Mouse (Mus musculus) adrenal gland, postnatal 14 days (tissue): ENCODE data around the gene Shroom4. TPM values are rescaled to one million over a fixed set of nuclear protein-coding genes. Genes with fewer than 3 reads are reported as not detected.

ENCODE experiments used
- DNase-seq: peaks from one replicate; pipeline ENCODE4 v3.0.0; 2021; ENCODE audit warnings: mixed read lengths
- total RNA-seq: library from RNA; stranded (reverse); gene quantifications from 2 replicates; pipeline ENCODE4 v1.2.3, GENCODE M21; 2021

Gene Shroom4
- total RNA-seq, 1 experiment from 2014 or later: 20.6 TPM

GRCm38 (mm10) chrX:6495456-6495855 lies 95.8 kb downstream of the Shroom4 start:
- no peak for DNase-seq

GRCm38 (mm10) chrX:6496374-6496773 lies 96.7 kb downstream of the Shroom4 start:
- no peak for DNase-seq

GRCm38 (mm10) chrX:6501850-6502249 lies 102.2 kb downstream of the Shroom4 start:
- peak; percentile 4 for DNase-seq

- no peak for DNase-seq
These were observed 117.6 kb downstream of the Shroom4 start for GRCm38 (mm10) chrX:6517217-6517616.

GRCm38 (mm10) chrX:6518421-6518820 lies 118.8 kb downstream of the Shroom4 start:
- DNase-seq: no peak

- DNase-seq: peak; percentile 26
These were observed 123.3 kb downstream of the Shroom4 start for GRCm38 (mm10) chrX:6522935-6523334.

- DNase-seq: no peak
These were observed 137.0 kb downstream of the Shroom4 start for GRCm38 (mm10) chrX:6536636-6537035.

- no peak for DNase-seq
These were observed 138.0 kb downstream of the Shroom4 start for GRCm38 (mm10) chrX:6537689-6538088.

- DNase-seq: no peak
These were observed 165.4 kb downstream of the Shroom4 start for GRCm38 (mm10) chrX:6565066-6565465.

GRCm38 (mm10) chrX:6574511-6574910 lies 174.9 kb downstream of the Shroom4 start:
- no peak for DNase-seq

- DNase-seq: peak; percentile 18
These were observed 177.3 kb downstream of the Shroom4 start for GRCm38 (mm10) chrX:6577001-6577400.

- DNase-seq: no peak
These were observed 181.0 kb downstream of the Shroom4 start for GRCm38 (mm10) chrX:6580671-6581070.

- no peak for DNase-seq
These were observed 181.5 kb downstream of the Shroom4 start for GRCm38 (mm10) chrX:6581181-6581580.

- no peak for DNase-seq
These were observed 183.0 kb downstream of the Shroom4 start for GRCm38 (mm10) chrX:6582646-6583045.

GRCm38 (mm10) chrX:6594183-6594582 lies 194.5 kb downstream of the Shroom4 start:
- DNase-seq: no peak

- DNase-seq: peak; percentile 53
These were observed 254.4 kb downstream of the Shroom4 start for GRCm38 (mm10) chrX:6654024-6654423.

- DNase-seq: no peak
These were observed 259.2 kb downstream of the Shroom4 start for GRCm38 (mm10) chrX:6658820-6659324.

Other genes starting within 250 kb of the Shroom4 start
- 7.3 and 8.1 TPM in 2 replicates for gene Nudt10, start 226.8 kb upstream of the Shroom4 start, total RNA-seq
- gene Bmp15, start 79.1 kb upstream of the Shroom4 start, total RNA-seq: 0.15 TPM in 1 of 2 replicates, not detected in the other